Mouse (Mus musculus) testis, adult 2 months (tissue): ENCODE results near the gene D330045A20Rik.

Experiments used
- CTCF ChIP-seq: fragments of 200-500 bp; IDR thresholded peaks from 2 replicates; pipeline ENCODE4 v1.5.1; 2012; ENCODE audit warnings: low read depth, mild to moderate bottlenecking, inconsistent platforms, low read length, moderate library complexity; ENCODE audit not compliant: control insufficient read depth, insufficient read depth, insufficient replicate concordance
- POLR2A ChIP-seq: fragments of 200-500 bp; IDR thresholded peaks from 2 replicates; pipeline ENCODE4 v1.6.1; 2012; ENCODE audit warnings: low read depth, mild to moderate bottlenecking, inconsistent platforms, low read length, moderate library complexity; ENCODE audit not compliant: control insufficient read depth

DNA sequence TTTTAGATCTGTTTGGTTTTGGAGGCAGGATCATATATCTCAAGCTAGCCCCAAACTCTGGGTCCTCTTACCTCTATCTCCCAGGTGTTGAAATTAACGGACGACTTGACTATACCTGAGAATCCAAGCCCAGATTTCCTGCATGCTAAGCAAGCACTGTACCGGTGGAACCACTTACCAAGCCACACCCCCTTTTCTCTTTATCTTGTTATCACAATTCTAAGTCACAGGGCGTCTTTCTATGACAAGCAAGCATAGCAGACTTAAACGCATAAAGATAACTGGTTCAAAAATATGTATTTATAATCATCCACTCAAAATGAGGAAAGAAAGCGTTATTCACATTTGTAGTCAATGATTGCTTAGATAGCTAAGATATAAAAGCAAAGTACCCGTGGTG is 1.9 kb downstream of the D330045A20Rik start:
- TF ChIP-seq POLR2A, result no peak
- TF ChIP-seq CTCF, result no peak
